Mouse (Mus musculus) 3T3-L1 (cell line): ENCODE results near the gene Pou2f1.

Source experiments
- DNase-seq: peaks from one replicate; pipeline ENCODE4 v3.0.0-alpha.2; 2015; ENCODE audit warnings: low read depth, low spot score

The Pou2f1 gene

DNA sequence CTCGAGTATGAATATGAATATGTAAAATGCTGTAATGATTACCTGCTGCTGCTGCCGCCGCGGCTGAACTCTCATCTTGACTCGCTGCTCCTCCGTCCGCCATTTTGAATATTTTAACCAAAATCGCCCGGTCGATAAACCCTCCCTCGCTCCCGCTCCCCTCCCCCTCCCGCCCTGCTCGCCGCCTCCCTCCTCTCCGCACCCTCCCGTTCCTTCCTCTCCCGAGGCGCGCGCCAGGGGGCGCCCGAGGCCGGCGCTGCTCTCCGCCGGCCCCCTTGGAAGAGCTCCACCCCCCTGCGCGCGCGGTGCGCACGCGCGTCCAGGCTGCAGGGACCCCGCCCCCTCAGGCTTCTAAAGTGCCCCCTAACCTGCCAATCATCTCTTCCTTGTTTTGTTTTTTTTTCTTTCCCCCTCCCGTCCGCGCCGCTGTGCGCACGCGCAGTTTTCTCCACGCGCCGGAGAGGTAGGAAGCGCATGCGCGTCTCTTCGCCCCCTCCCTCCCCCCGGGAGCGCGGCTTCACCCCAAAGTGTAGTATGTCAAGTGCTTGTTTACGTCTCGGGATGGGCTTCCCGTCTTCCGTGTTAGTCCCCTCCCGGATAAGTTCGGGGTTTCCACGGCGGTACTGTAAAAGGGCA lies at the start of gene Pou2f1:
TSS of gene Pou2f1 (minus strand) at position 159 of the 636 bp plus-strand sequence.
- DNase-seq, result peak; percentile 98

DNA sequence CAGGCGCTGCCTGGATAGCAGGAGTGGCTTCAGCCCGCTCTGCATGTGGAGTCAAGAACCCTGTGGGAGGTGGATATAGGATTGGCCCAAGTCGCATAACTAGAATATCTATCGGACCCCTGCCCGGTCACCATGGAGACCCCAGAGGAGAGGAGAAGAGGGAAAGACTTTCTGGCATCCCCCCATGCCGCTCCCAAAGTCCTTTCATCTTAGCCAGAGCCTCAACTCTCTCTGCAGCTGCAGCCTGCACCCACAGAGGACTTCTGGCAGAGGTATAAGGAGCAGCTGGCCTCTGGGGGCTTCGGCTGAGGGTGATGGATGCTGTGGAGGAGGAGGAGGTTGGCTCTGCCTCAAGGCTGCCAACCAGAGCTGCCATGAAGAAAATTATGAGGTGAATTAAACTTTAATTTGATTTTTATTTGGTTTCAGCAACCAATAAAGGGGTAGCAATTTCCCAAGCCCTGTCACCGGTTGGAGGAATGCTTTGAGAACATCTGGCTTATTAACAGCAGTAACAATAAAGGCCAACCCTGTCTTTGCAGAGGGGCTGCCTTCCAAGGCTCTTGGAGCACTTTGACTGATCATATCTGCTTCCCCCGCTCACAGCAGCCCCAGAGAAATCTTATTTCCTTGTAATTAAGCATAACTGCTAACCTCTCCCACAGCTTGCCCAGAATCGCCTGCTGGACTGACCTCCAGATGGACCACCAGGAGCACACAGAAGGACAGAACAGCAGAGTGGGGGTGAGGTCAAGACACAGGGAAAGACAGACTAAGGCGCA lies 46.8 kb upstream of the Pou2f1 start:
- no peak for DNase-seq

GRCm38 (mm10) chr1:166048230-166048911 lies 45.9 kb upstream of the Pou2f1 start:
- DNase-seq, result peak; percentile 71

- DNase-seq, result peak; percentile 41
Observed at GRCm38 (mm10) chr1:166047505-166048170, 45.2 kb upstream of the Pou2f1 start.

DNA sequence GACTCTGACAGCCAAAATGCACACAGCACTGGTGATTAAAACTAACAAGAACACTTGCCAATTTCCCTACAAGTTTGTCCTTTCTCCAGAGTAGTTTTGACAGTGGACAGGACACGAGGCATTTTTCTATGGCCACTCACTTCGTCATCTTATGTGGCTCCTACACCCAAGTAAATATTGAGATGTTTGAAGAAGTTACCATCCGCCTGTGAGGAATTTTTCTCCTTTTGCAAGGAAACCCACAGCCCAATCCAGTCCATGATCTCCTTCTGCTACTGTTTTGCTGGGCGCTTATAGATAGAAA lies 43.4 kb upstream of the Pou2f1 start:
- DNase-seq, result no peak

DNA sequence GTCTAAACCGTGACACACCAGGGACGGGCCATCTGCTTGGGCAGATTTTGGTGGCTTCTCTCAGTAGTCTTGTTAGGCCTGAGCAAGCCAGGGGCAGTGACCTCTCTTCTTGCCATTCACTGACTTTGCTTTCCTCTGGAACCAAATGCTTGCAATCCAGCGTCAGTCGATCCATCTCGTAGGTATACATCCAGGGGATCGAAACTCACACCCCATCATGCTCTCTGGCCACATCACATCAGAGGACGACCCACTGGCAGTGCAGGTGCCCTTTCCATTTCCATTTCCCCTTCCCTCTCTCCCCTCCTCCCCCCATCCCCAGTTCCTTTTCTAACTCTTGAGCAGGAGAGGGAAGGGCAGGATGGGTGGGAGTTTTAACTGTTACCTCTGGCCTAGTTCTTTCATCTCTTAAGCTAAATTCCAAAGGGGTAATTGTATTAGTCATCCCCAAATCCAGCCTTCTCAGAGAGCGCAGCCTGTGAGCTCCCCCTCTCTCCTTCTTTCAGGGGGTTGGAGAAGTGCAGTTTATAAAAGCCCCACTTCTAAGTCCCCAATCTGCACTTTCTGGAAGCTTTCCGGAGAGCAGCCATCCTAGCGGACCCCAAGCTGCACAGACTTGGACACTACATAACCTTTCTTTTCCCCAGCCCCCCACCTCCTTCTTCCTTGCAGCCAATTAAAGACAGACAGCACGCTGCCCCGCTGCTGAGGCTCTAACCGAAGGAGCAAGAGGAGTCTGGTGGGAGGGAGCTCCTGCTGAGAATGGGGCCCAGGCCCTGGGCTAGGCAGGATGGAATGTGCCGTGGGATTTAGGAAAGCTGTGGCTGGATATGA lies 42.8 kb upstream of the Pou2f1 start:
- DNase-seq, result peak; percentile 72

DNA sequence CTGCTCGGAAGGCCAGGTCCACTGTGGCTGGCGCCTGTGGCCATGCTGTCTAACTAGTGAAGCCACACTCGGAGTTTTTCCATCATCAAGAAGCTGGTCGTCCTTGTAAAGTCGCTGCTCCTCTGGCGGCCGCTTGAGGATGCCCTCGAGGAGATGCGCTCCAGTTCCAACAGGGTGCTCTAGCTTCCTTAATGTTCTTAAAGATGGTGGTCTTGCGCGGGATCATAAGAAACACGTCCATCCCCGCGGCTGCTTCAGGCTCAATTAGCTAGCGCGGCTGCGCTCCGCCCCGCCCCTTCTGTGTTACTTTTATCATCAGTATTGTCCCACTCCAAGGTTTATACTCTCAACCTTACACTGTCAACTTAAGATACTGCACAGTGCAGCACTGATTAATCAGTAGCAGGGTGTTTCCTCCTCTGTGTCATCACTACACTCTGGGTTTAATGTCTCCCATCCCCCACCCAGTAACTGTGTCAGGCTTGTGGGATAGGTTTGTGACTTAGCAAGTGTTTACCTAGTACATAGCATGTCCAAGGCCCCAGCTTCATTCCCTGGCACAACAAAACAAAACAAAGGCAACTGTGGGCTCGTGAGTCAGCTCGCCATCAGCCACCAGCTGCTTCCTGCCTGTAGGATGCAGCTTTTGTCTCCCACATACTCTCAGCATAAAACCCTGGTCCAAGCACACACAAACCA lies 41.1 kb upstream of the Pou2f1 start:
- peak; percentile 89 for DNase-seq

GRCm38 (mm10) chr1:166041501-166041900 lies 39.0 kb upstream of the Pou2f1 start:
- DNase-seq, result peak; percentile 6

GRCm38 (mm10) chr1:166038731-166039332 lies 36.4 kb upstream of the Pou2f1 start:
- no peak for DNase-seq

GRCm38 (mm10) chr1:166035045-166035444 lies 32.6 kb upstream of the Pou2f1 start:
- no peak for DNase-seq

DNA sequence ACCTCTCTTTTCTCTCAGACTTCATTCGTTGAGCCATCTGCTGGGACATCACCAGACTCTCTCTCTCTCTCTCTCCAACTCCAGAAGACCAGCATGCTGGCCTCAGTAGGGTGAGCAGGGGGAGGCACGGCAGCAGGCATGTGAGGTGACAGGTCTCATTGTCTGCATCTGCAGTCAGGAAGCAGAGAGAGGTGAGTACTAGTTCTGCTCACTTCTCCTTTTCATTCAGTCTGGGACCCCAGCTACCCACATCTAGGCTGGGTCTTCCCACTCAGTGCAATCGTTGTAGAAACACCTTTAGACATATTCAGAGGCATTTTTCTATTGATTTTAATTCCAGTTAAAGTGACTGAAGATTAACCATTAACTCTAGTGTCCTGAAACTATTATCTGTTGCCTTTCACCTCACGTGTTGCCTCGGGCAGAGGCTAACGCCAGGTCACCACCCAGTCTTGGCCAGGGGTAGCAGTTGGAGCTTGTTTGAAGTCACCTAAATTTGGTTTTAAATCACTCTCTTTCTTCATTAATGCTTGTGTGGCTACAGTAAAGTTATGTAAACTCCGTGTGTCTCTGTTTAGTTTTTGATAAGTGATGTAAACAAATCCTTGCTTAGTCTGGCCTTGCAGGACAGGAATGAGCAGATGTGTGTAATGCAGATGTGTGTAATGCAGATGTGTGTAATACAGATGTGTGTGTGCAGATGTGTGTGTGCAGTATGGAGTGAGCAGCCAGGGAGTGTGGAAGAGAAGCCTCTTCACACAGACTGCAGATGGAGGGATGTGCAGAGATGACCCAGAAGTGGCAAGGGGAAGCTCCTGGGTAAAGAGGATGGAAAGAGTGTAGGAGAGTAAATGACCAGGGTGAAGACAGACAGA lies 29.4 kb upstream of the Pou2f1 start:
- no peak for DNase-seq

- DNase-seq, result no peak
Observed at GRCm38 (mm10) chr1:166023981-166024380, 21.5 kb upstream of the Pou2f1 start.

- DNase-seq, result no peak
Observed at GRCm38 (mm10) chr1:166017203-166017602, 14.7 kb upstream of the Pou2f1 start.

DNA sequence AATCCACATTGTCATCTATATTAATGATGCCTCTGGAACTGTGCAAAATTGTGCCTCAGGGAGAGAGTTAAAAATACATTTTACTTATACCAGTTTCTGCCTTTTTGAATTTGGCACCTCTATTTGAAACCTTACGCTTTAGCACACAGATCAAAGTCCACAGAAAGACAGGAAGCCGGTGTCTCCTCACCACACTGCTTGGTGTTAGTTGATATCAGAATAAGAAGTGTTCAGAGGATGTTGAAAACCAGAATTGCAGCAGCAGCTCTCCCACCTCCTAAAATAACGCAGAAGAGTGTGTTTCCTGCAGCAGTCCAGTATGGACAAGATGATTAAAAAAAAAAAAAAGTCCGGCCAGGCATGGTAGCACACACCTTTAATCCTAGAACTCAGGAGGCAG lies 13.8 kb upstream of the Pou2f1 start:
- peak; percentile 8 for DNase-seq

DNA sequence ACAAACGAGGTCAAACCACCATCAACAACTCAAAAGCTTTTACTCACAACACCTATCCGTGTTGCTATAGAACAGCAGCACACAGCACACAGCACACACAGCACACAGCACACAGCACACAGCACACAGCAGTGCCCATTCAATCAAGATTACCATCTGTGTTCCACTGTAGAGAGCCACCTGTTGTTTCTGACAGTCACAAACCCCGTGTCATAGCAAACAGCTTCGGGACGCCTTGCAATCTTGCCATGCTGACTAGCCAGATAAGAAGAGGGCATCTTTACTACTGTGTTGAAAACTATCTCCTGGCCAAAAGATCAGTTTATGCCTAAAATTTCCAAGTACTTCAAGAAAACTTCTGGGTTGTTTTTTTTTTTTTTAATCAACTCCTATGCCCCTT lies 12.1 kb upstream of the Pou2f1 start:
- no peak for DNase-seq

DNA sequence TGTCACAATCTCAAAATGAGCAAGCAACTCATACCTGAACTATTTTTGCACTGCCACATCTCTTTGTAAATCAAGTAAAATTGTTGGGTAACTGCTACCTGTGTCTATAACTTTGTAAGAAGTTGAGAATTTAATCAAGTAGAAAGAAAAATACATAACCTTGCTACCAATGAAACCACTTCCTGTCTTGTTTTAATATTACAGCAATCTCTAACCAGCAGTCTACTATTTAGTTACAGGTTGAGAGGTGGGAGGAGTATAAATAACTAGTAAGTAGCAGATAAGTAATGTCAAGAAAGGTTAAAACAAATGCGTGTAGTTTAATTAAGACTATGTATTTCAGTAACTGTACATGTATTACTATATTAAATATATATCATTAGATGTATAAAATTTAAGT lies 7.6 kb upstream of the Pou2f1 start:
- DNase-seq, result no peak

GRCm38 (mm10) chr1:166008634-166009350 lies 6.3 kb upstream of the Pou2f1 start:
- peak; percentile 80 for DNase-seq

DNA sequence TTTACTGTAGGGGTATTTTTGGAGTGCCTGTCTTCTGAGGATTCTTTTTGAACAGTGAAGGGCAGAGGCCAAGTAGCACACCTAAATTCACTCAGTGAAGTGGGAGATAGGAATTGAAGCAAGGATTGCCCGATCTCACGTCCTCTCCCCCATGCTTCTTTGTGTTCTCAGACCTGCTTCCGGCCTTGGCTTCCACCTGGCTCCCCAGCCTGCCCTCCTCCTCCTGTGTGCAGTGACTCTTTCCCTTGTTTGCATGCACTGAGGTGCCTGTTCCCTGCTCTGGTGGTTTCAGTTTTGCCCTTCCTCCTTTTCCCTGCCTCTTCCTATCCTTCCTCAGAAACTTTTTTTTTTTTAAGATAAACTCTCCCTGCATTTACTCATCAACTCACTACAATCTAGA lies 4.5 kb upstream of the Pou2f1 start:
- DNase-seq, result peak; percentile 6
